Mouse (Mus musculus) kidney, adult 18-20 months (tissue): ENCODE results near the gene Zmym4.
"Not testable (repeated sequence)": the region's sequence is repeated elsewhere in the genome, so short reads cannot be mapped to it uniquely, and the experiment has no call there.

ENCODE experiments used
- DNase-seq: peaks from one replicate; pipeline ENCODE4 v3.0.0; 2021

The Zmym4 gene

DNA sequence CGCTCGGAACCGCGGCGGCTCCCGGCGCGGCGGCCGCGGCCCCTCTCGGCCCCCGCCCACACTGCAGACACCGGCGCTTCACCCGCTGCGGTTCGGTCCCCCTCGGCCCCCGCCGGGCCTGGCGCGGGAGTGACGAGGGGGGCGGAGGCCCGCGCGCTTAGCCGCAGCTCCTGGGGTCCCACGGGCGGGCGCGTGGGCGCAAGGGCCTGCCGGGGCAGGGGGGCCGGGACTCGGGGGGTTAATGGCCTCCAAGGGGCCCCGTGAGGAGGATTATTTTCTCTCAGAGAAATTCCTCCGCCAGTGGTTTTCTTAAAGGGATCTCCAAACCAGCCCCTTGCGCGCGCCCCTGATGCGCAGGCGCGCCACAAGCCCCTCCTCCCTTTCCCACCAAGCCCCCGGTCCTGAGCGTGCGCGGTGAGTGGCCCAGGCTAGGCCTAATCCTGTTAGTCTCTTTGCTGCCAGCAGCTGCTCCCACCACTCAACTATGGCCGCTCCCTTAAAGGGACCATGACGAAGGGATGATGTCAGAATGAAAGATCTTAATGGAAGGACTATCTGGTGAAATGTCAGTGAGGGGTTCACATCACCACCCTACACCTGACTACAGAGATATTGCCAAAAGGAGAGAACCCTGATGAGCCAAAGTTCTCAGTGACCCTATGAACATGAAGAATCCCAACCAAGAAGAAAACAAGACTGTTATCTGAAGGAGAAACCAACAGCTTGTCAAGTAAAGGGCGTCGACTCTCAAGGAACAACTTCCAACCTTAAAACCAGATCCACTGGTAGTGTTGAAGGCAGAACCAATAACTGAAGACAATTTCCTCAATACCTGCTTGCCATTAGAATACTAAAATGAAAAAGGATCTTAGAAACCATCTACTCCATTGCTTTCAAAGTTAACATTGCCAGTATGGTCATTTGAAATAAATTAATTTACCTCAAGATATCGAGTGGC lies at the start of gene Zmym4:
Gene Zmym4 (minus strand): TSS at position 272 of the 958 bp plus-strand sequence.
- DNase-seq: peak; percentile 91

DNA sequence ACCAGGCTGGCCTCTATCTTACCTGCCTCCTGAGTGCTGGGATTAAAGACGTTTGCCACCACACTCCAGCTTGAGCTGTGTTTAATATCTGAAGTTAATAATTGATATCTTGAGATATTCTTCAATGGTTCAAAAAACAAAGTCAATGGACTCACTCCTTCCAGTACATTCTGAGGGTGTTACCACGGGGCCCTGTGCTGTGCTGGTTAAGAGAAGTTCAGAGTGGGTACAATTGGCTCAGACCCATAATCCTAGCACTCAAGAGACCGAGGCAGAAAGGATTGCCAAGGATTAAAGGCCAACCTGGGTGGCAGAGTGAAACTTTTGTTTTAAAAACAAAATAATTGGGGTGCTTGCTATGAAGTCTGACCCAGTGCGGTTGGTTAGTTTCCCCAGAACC lies 48.4 kb upstream of the Zmym4 start:
- DNase-seq: peak; percentile 26

DNA sequence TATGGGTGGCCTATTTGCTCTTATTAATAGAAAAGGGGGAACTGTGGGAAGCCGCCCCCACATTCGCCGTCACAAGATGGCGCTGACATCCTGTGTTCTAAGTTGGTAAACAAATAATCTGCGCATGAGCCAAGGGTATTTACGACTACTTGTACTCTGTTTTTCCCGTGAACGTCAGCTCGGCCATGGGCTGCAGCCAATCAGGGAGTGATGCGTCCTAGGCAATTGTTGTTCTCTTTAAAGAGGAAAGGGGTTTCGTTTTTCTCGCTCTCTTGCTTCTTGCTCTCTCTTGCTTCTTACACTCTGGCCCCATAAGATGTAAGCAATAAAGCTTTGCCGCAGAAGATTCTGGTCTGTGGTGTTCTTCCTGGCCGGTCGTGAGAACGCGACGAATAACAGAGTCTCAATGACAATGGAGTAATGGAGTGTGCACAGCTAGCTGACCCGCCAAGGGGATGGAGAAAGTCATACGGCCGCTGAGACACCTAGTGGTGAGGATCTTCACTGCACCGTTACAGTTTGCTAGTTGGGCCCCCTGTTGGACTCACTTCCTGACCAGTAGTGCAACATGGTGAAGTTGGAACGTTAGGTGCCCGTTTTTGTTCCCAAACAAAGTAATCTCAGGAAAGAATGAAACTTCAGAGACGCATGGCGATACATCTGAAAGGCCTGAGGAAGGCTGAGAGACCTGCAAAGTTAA lies 47.5 kb upstream of the Zmym4 start:
- peak; percentile 91 for DNase-seq

DNA sequence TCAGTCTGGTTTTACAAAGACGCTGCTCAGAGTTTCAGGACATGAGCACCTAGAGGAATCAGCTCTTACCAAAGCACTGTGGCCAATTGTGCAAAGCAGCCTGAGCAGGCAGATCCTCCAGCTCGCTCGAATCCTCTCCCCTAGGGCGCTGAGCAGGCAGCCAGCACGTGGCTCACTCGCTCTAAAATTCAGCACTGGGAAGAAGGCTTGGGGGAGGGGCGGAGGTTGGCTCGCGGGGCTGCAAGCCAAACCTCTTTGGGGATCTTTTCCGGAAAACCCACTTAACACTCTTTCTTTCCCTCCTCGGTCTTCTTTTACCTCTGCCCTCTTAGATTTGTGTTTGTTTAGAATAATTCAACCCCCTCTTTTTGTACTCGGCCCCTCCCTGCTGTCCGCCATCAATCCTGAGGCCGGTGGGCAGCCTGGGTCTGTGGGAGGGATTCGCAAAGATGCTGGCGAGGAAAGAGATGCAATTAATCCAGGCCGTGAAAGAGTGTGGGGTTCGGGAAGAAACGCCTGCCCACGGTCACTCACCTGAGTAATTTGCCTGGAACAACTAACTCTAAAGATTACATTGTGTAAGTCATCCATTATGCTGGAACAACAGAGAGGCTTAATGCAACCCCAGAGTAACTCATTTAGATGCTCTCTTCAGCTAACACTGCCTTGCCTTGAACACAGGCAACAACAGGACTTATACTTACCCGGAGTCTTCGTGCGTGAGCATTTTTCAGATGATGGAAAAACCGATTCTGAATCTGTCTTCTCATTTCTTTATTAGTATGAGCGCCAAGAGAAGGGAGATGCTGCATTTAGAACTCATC lies 37.4 kb upstream of the Zmym4 start:
- DNase-seq: peak; percentile 58

DNA sequence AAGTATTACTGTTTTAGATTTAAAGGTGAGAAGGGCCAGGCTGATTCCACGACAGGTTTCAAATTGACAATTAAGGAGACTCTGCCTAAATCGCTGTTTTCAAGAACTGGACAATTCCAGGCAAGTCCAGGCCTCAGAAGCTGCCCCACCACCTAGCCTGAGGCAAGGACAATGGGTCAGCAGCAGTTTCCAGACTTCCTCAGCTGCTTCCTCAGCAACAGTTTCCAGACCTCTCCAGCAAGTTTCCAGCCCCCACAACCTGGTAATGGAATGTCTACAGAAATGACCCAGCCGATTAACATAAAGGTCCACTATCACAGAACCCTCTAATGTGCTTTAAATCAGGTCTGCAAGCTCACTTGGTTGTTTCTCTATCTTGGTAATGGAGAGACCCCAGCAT lies 36.4 kb upstream of the Zmym4 start:
- no peak for DNase-seq

DNA sequence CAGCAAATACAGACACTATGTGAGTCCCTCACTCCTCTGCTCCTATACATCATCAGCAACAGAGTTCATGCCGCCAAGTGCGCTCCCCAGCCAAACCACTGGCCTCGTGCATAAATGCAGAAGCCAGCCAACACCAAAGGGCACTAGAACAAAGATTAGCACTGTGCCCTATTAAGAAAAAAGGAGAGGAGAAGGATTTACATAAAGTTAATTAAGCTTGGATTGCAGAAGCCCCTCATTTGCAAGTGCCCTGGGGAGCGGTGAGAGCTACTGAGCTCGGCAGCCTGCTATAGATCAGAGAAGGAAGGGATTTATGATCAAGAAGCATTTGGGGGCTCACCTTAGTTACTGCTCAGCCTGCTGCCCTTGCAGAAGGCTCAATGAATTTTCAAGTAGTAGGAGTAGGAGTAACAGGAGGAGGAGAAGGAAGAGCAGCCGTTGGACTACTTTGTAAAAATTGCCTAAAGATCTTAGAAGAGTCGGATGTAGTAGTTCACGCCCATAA lies 32.7 kb upstream of the Zmym4 start:
- no peak for DNase-seq

DNA sequence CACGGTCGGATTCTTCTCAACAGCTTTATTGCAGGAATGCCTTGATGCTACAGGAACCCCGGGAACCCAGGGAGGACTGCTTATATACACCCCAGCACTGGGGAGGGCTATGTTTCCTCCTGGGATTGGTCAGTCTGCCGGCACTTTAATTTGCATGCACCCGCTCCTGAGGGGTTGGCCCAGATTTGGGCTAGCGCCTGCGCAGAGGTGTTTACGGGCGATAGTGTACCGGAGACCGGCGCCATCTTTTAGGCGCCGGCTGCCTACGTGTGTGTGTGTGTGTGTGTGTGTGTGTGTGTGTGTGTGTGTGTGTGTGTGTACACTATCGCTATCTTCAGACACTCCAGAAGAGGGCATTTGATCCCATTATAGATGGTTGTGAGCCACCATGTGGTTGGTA lies 31.4 kb upstream of the Zmym4 start:
- DNase-seq: not testable (repeated sequence)

DNA sequence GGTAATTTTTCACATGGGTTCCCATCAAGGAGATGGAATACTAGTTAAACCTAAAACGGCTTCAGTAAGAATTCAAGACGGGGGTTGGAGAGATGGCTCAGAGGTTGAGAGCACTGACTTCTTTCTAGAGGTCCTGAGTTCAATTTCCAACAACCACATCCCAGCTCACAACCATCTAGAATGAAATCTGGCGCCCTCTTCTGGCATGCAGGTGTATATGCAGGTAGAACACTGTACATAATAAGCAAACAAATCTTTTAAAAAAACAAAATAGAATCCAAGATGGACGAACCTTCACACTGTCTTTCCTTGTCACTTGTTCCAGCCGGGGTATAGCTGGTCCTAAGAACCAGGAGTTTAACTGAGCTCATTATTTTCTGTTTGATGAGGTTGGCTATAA lies 24.4 kb upstream of the Zmym4 start:
- DNase-seq: no peak

DNA sequence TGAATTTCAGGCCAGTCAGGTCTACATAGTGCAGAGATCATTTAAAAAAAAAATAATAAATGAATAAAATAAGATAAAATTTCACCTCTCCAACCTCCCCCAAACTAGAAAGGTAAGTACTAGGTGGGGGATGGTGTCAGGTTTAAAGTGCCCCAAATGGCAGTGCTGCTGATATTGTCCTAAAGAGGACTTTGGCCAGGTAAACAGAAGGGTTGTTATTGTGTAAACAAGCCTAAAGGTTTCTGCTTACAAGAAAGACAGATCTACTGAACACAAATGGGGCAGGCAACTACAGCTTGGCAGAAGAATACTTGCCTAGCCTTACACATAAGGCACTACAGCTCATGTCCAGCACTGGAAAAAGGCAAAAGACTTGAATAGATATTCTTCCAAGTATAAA lies 22.6 kb upstream of the Zmym4 start:
- no peak for DNase-seq

DNA sequence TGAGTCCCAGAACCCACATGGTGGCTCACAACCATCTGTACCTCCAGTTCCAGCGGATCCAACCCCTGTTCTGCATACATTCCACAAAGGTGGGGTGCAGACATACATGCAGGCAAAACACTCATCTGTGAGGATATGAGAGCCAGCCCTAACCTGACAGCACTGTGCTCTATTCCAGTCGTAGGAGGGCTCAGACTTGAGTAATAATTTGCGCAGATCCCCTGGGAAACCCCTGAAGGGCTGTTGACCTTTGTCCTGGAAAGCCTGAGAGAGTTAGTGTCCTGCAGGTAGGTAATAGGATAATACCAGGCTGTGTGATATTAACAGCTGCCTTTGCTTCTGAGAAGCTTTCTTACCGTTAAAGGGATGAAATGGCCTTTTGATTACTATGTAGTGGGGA lies 20.6 kb upstream of the Zmym4 start:
- DNase-seq: no peak

DNA sequence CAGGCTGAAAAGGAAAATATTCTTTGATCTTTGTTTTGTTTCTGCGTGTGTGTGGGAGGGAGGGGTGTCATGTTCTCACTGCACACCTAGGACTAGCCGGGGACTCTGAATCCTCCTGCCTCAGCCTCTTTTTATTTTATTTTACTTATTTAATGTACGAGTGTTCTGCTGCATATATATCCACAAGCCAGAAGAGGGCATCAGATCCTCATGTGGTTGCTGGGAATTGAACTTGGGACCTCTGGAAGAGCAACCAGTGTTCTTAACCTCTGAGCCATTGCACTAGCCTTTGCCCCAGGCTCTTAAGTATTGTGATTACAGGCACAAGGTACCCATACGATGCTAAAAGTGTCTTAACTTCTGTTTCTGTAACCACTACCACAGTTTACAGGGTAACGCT lies 18.8 kb upstream of the Zmym4 start:
- no peak for DNase-seq

DNA sequence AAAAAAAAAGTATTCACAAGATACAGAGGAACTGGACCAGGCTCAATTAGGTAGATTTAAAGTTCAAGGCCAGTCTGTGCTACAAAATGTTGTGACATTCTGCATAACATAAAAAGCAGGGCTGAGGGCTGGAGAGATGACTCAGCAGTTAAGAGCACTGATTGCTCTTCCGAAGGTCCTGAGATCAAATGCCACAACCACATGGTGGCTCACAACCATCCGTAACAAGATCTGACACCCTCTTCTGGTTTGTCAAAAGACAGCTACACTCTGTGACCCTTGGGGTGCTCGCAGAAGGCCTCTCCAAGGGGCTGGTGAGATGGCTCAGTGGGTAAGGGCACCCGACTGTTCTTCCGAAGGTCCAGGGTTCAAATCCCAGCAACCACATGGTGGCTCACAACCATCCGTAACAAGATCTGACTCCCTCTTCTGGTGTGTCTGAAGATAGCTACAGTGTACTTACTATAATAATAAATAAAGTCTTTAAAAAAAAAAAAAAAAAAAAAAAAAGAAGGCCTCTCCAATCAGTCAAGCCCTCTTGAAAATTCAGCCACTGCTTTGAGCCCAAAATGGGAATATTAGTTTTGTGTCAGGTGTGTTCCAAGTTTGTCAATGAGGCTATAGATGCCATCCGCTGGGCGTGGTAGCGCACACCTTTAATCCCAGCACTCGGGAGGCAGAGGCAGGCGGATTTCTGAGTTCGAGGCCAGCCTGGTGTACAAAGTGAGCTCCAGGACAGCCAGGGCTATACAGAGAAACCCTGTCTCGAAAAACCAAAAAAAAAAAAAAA lies 16.0 kb upstream of the Zmym4 start:
- DNase-seq: not testable (repeated sequence)

DNA sequence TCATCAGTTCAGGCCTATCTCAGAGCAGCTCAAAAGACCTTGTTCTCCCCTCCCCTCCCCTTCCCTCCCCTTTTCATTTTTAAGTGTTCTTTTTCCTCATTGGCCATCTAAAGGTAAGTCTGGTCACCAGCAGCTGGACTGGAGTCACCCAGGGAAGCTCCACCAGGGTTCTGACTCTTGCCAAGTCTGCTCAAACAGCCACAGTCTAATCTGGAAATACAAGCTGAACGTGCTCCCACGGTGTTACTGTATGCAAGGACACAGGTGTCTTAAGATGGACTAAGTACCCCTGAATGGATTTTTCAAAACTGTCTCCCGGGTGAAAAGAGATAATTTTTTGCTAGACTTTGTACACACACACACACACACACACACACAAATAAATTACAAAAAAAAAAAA lies 15.4 kb upstream of the Zmym4 start:
- DNase-seq: no peak

DNA sequence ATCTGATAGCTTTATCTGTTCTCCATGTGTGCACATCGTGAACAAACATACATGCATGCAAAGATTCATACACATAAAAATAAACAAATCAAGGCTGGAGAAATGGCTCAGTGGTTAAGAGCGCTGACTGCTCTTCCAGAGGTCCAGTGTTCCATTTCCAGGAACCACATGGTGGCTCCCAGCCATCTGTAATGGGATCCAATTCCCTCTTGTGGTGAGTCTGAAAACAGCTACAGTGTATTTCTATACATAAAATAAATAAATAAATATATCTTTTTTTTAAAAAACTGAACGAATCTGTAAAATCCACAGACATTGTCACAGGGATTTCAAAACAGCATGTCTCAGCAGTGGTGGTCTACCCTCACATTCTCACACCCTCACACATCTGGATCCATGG lies 10.8 kb upstream of the Zmym4 start:
- DNase-seq: no peak

DNA sequence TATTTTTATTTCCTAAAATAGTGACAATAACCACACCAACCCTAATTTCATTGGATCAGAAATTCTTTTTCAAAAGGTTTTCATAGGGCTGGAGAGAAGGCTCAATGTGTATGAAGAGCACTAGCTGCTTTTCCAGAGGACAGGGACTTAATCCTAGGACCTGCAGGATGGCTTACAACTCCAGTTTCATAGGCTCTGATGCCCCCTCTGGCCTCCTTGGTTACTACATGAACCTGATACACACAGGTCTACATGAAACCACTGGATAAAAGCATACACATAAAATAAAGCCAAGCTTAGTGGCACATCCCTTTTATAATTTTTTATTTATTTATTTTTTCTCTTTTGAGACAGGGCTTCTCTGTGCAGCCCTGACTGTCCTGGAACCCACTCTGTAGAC lies 9.5 kb upstream of the Zmym4 start:
- peak; percentile 66 for DNase-seq

DNA sequence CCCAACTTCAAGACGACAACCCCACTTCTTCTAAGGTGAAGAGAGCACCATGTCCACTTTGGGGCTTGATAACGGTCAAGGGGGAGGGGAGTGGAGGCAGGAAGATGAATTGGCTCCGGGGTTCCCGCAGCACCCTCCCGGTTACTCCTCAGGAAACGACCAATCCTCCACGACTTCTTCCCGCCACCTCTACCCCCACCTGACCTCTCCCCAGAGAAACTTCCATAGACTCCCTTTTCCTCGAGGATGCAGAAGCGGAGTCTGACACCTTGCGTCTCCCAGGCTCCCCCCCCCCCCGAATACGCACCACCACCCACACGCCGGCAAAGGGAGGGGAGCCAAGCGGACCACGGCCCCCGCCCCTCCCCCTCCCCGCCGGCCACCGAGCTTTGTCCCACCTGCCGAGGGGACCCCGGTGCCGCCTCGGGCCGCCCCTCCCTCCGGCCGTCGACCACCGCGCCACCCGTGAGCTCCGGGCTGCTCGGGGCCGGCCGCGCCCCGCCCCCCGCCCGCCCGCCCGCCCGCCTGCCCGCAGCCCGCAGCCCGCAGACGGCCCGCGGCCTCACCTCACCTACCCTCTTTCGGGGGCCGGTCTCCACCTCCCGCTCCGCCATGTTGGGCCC lies 583 bp downstream of the Zmym4 start:
- DNase-seq: peak; percentile 35

DNA sequence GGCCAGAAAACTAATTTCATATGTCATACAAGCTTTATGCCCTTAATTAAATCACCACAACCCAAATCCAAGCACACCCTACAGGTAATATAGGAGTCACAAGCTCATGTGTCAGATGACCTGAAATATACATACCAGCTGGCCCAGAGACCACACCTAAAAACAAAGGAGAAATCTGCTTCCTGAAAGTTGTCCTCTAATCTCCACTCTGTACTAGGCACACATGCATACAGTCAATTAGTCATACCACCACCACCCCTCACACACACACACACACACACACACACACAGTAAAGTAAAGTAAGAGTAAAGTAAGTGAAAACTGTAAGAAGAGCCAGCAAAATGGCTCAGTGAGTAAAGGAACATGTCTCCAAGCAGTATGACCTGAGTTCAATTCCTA lies 9.3 kb downstream of the Zmym4 start:
- DNase-seq: no peak

DNA sequence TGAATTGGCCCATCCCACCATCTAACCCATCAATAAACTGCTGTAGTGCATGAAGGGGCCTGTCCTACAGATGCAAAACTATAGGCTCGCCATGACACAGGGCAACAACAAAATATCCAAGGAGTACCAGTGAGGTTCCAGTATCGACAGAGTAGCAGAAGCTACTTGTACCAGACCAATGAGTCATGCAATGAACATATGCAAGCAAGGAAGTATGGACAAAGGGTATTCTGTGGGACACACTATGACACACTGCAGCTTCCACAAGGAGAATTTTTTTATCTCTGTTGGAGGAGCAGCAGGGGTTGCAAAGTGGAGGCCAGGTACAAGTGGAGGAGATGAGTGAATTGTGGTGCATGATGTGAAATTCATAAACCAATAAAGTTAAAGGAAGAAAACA lies 9.7 kb downstream of the Zmym4 start:
- DNase-seq: no peak

DNA sequence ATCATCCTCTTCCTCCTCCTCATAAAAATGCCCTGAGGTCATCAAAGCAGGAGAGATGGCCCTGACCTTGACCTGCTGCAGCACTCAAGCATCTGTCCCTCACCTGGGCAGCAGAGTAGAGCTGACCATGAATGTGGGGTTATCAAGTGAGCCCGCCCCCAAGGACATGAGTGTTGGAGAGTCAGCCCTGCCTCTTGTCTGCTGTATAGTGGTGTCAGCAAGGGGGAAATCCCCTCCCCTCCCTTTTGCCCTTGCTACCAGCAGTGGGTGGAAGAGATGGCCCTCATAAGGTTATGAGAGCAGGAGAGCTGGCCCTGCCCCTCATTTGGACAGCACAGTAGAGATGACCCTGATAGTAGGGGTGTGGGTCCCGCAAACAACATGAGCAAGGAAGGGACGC lies 10.5 kb downstream of the Zmym4 start:
- no peak for DNase-seq

DNA sequence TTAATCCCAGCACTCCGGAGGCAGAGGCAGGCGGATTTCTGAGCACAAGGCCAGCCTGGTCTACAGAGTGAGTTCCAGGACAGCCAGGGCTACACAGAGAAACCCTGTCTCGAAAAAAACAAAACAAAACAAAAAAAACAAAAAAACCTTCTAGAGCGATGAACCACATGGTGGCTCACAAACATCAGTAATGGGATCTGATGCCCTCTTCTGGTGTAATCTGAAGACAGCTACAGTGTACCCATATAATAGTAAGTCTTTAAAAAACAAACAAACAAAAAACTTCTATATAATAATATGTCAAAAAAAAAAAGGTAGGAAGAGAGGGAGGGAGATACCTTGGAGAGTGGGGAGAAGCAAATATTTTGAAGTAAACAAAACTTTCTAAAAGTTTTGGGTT lies 17.1 kb downstream of the Zmym4 start:
- DNase-seq: not testable (repeated sequence)

DNA sequence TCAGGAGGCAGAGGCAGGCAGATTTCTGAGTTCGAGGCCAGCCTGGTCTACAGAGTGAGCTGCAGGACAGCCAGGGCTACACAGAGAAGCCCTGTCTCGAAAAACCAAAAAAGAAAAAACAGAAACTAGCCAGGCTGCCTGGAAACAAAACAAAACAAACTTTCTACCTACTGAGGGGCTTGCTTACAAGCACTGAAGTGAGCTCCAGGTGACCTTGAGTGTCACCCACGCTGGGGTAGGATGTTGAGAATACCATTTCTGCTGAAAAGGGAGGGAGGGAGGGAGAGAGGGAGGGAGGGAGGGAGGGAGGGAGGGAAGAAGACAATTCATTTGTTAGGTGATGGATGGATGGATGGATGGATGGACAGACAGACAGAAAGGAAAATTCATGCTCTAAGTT lies 24.5 kb downstream of the Zmym4 start:
- DNase-seq: no peak

DNA sequence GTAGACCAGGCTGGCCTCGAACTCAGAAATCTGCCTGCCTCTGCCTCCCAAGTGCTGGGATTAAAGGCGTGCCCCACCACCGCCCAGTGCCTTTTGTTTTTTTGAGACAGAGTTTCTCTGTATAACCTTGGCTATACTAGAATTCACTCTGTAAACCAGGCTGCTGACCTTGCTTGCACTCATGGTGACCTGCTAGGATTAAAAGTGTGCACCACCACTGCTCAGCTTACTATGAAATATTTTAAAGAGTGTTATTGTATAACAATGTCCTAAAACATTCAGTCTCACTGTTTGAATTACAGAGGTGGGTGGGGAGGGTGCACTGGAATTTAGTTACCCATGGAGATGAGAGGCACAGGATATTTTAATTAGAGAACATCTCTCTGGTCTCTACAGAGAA lies 25.1 kb downstream of the Zmym4 start:
- no peak for DNase-seq
